Mouse (Mus musculus): Measurements from ENCODE around the gene Surf6. TPM values are rescaled to one million over a fixed set of nuclear protein-coding genes. Genes with fewer than 3 reads are reported as not detected.
"Not testable (repeated sequence)": the region's sequence is repeated elsewhere in the genome, so short reads cannot be mapped to it uniquely, and the experiment has no call there.

The Surf6 gene
- total RNA-seq, 4 experiments from 2014 or later: 20.4 to 26.5 (median 25.8) TPM

- DNase-seq (ENCODE audit: low spot score in 2 of 2): no peak
These were observed 10.9 kb upstream of the Surf6 start for GRCm38 (mm10) chr2:26913416-26914147.

- DNase-seq (ENCODE audit: low spot score in 2 of 2): no peak
These were observed 9.6 kb upstream of the Surf6 start for GRCm38 (mm10) chr2:26912253-26912770.

GRCm38 (mm10) chr2:26910994-26911765, 8.5 kb upstream of the Surf6 start:
- peak in 1 of 2 experiments; percentile 46 for DNase-seq (ENCODE audit: low spot score in 2 of 2)

GRCm38 (mm10) chr2:26910124-26910993, 7.7 kb upstream of the Surf6 start, which contains the start of the genes Med22 and Rpl7a:
Gene Med22, minus strand, starts transcription at chr2:26910677.
Gene Rpl7a, plus strand, starts transcription at chr2:26910764.
- DNase-seq (ENCODE audit: low spot score in 2 of 2): peak; percentile 99 to 100

GRCm38 (mm10) chr2:26909387-26909784, 6.7 kb upstream of the Surf6 start:
- no peak for DNase-seq (ENCODE audit: low spot score in 2 of 2)

- peak in 1 of 2 experiments; percentile 4 for DNase-seq (ENCODE audit: low spot score in 2 of 2)
These were observed 6.2 kb upstream of the Surf6 start for GRCm38 (mm10) chr2:26908710-26909386.

GRCm38 (mm10) chr2:26907109-26907508, 4.4 kb upstream of the Surf6 start:
- DNase-seq (ENCODE audit: low spot score in 2 of 2): no peak

GRCm38 (mm10) chr2:26906431-26906830, 3.8 kb upstream of the Surf6 start:
- no peak for DNase-seq (ENCODE audit: low spot score in 2 of 2)

GRCm38 (mm10) chr2:26905936-26906335, 3.3 kb upstream of the Surf6 start:
- no peak for DNase-seq (ENCODE audit: low spot score in 2 of 2)

- DNase-seq (ENCODE audit: low spot score in 2 of 2): no peak
These were observed 632 bp upstream of the Surf6 start for GRCm38 (mm10) chr2:26903311-26903710.

GRCm38 (mm10) chr2:26901834-26902400, 762 bp downstream of the Surf6 start:
- no peak for DNase-seq (ENCODE audit: low spot score in 2 of 2)

- DNase-seq (ENCODE audit: low spot score in 2 of 2): no peak
These were observed 1.9 kb downstream of the Surf6 start for GRCm38 (mm10) chr2:26900731-26901130.

GRCm38 (mm10) chr2:26895898-26896297, 6.8 kb downstream of the Surf6 start:
- DNase-seq (ENCODE audit: low spot score in 2 of 2): no peak

GRCm38 (mm10) chr2:26886170-26886569, 16.5 kb downstream of the Surf6 start:
- DNase-seq (ENCODE audit: low spot score in 2 of 2): not testable (repeated sequence)

GRCm38 (mm10) chr2:26885541-26885940, 17.1 kb downstream of the Surf6 start:
- DNase-seq (ENCODE audit: low spot score in 2 of 2): not testable (repeated sequence)

- DNase-seq (ENCODE audit: low spot score in 2 of 2): no peak
These were observed 24.1 kb downstream of the Surf6 start for GRCm38 (mm10) chr2:26878571-26878970.

- DNase-seq (ENCODE audit: low spot score in 2 of 2): no peak
These were observed 32.0 kb downstream of the Surf6 start for GRCm38 (mm10) chr2:26870666-26871065.

- DNase-seq (ENCODE audit: low spot score in 2 of 2): no peak
These were observed 37.8 kb downstream of the Surf6 start, which contains the start of gene Abo for GRCm38 (mm10) chr2:26864879-26865278. Gene Abo, minus strand, starts transcription at chr2:26864979.

GRCm38 (mm10) chr2:26862856-26863255, 39.8 kb downstream of the Surf6 start:
- DNase-seq (ENCODE audit: low spot score in 2 of 2): no peak

GRCm38 (mm10) chr2:26847706-26848105, 55.0 kb downstream of the Surf6 start:
- DNase-seq (ENCODE audit: low spot score in 2 of 2): no peak

Measured in left cerebral cortex, adult 8-10 months (tissue).